Mouse (Mus musculus): ENCODE results near the gene Rbm4. TPM values are rescaled to one million over a fixed set of nuclear protein-coding genes. Genes with fewer than 3 reads are reported as not detected.
A peak's percentile ranks its signal among the peaks of the same experiment; 100 is the strongest.
"Not testable (repeated sequence)": the region's sequence is repeated elsewhere in the genome, so short reads cannot be mapped to it uniquely, and the experiment has no call there.

Rbm4 gene
- polyA plus RNA-seq, 1 experiment from 2014 or later: 92.9 TPM

DNA sequence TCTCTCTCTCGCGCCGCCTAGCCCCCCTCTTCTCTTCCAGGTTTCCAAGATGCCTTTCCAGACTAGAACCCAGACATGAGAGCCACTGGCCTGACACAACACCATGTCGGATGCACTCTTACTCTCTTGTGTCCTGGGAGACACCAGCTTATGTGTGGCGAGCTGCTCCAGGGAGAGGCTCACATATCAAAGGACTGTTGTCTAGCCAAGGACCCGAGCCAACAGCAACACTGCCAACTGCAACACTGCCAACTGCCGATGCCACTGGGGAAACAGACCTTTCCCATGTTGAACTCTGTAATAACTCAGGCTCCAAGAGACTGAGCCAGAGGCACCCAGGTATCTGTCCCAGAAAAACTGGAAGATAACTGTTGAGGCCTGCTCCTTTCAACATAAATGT, 35.5 kb upstream of the Rbm4 start:
- Histone ChIP-seq H3K36me3 (replicated peaks; ENCODE audit: control insufficient read depth, insufficient read depth, low read depth, low read length) (no peaks in the 10 kb centered on the region), H3K4me1 (ENCODE audit: control insufficient read depth, insufficient read depth, low read length) (no peaks in the 10 kb centered on the region)

GRCm38 (mm10) chr19:4828444-4829114, 34.9 kb upstream of the Rbm4 start:
- H3K4me1 ChIP-seq (ENCODE audit: control insufficient read depth, insufficient read depth, low read length): no peaks in the 10 kb centered on the region
- ATAC-seq (replicated peaks; ENCODE audit: insufficient number of reproducible peaks, low FRiP score, low TSS enrichment, low read depth) (no peak), DNase-seq (ENCODE audit: low spot score) (peak; percentile 8)
- no peak overlapping the region for H3K4me2 ChIP-seq (ENCODE audit: low read depth, low read length)
- H3K9ac ChIP-seq (replicated peaks; ENCODE audit: low read length): no peak overlapping the region
- H3K36me3 ChIP-seq (replicated peaks; ENCODE audit: control insufficient read depth, insufficient read depth, low read depth, low read length): no peaks in the 10 kb centered on the region
- H3K4me3 ChIP-seq (ENCODE audit: low read depth, low read length): no peak overlapping the region
- H3K27ac ChIP-seq (replicated peaks; ENCODE audit: low read depth, low read length): no peak overlapping the region
- H3K27me3 ChIP-seq (ENCODE audit: control insufficient read depth, insufficient read depth, low read length): no peaks in the 10 kb centered on the region
- H3K9me3 ChIP-seq (replicated peaks; ENCODE audit: control insufficient read depth, low read length): no peaks in the 10 kb centered on the region
- WGBS: 53% methylated on average over 16 of the region's 16 CpGs

More for the DNA sequence above, 35.5 kb upstream of the Rbm4 start:
- Histone ChIP-seq H3K27ac (replicated peaks; ENCODE audit: low read depth, low read length) (no peak overlapping the region), H3K4me3 (ENCODE audit: low read depth, low read length) (no peak overlapping the region), H3K9me3 (replicated peaks; ENCODE audit: control insufficient read depth, low read length) (no peaks in the 10 kb centered on the region), H3K4me2 (ENCODE audit: low read depth, low read length) (no peak overlapping the region), H3K27me3 (ENCODE audit: control insufficient read depth, insufficient read depth, low read length) (no peaks in the 10 kb centered on the region), H3K9ac (replicated peaks; ENCODE audit: low read length) (no peak overlapping the region)
- no peak for ATAC-seq (replicated peaks; ENCODE audit: insufficient number of reproducible peaks, low FRiP score, low TSS enrichment, low read depth)
- no peak for DNase-seq (ENCODE audit: low spot score)
- WGBS: 70% methylated on average over 7 of the region's 7 CpGs

DNA sequence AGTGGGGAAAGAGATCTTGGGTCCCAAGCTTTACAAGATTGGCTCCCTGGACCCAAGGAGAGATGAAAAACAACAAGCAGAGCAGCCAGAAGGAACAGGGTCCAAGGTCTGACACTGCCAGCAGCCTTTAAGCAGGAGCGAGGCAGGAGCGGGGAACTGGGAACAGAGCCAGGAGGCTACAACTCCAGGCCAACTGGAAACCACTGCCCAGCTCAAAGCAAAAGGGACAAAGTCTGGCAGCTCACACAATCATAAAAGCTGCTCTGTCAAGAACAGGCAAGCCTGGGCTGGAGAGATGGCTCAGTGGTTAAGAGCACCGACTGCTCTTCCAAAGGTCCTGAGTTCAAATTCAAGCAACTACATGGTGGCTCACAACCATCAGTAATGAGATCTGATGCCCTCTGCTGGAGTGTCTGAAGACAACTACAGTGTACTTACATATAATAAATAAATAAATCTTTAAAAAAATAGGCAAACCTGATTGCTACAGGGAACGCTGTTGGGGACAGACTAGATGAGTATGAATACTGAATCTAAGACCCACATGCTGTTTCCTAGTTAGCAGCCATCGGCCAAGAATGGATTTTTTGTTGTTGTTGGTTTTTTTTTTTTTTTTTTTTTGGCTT, 27.1 kb upstream of the Rbm4 start:
- WGBS: 90% methylated on average over 5 of the region's 5 CpGs
- no peak for ATAC-seq (replicated peaks; ENCODE audit: insufficient number of reproducible peaks, low FRiP score, low TSS enrichment, low read depth)

GRCm38 (mm10) chr19:4817182-4817835, 23.6 kb upstream of the Rbm4 start:
- DNase-seq (ENCODE audit: low spot score): peak; percentile 8
- 67% methylated on average over 1 of the region's 1 CpGs for WGBS
- no peak overlapping the region for H3K4me2 ChIP-seq (ENCODE audit: low read depth, low read length)

More for the DNA sequence above, 27.1 kb upstream of the Rbm4 start:
- no peaks in the 10 kb centered on the region for H3K27me3 ChIP-seq (ENCODE audit: control insufficient read depth, insufficient read depth, low read length)
- no peak overlapping the region for H3K4me3 ChIP-seq (ENCODE audit: low read depth, low read length)
- no peak overlapping the region for H3K27ac ChIP-seq (replicated peaks; ENCODE audit: low read depth, low read length)
- H3K4me2 ChIP-seq (ENCODE audit: low read depth, low read length): no peak overlapping the region
- H3K9me3 ChIP-seq (replicated peaks; ENCODE audit: control insufficient read depth, low read length): no peaks in the 10 kb centered on the region
- DNase-seq (ENCODE audit: low spot score): no peak
- no peaks in the 10 kb centered on the region for H3K36me3 ChIP-seq (replicated peaks; ENCODE audit: control insufficient read depth, insufficient read depth, low read depth, low read length)
- H3K9ac ChIP-seq (replicated peaks; ENCODE audit: low read length): no peak overlapping the region
- no peaks in the 10 kb centered on the region for H3K4me1 ChIP-seq (ENCODE audit: control insufficient read depth, insufficient read depth, low read length)

DNA sequence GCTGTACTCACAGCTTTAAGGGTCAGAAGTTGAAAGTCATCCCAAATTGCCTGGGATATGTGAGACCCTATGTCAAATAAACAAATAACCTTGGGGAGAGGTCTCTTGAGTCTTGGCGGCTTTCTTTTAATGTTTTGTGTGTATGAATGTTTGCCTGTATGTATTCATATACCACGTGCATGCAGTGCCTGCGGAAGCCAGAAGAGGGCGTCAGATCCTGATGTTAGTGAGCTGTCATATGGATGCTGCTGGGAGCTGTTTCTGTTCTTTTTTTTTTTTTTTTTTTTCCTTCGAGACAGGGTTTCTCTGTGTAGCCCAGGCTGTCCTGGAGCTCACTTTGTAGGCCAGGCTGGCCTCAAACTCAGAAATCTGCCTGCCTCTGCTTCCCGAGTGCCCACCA, 19.3 kb upstream of the Rbm4 start:
- Histone ChIP-seq H3K4me3 (ENCODE audit: low read depth, low read length) (no peak overlapping the region), H3K9ac (replicated peaks; ENCODE audit: low read length) (no peak overlapping the region), H3K27ac (replicated peaks; ENCODE audit: low read depth, low read length) (no peak overlapping the region), H3K4me2 (ENCODE audit: low read depth, low read length) (no peak overlapping the region), H3K9me3 (replicated peaks; ENCODE audit: control insufficient read depth, low read length) (no peaks in the 10 kb centered on the region), H3K36me3 (replicated peaks; ENCODE audit: control insufficient read depth, insufficient read depth, low read depth, low read length) (no peaks in the 10 kb centered on the region), H3K27me3 (ENCODE audit: control insufficient read depth, insufficient read depth, low read length) (no peaks in the 10 kb centered on the region), H3K4me1 (ENCODE audit: control insufficient read depth, insufficient read depth, low read length) (no peaks in the 10 kb centered on the region)
- 80% methylated on average over 5 of the region's 6 CpGs for WGBS
- DNase-seq (ENCODE audit: low spot score): peak; percentile 35
- no peak for ATAC-seq (replicated peaks; ENCODE audit: insufficient number of reproducible peaks, low FRiP score, low TSS enrichment, low read depth)

More at GRCm38 (mm10) chr19:4817182-4817835, 23.6 kb upstream of the Rbm4 start:
- H3K4me1 ChIP-seq (ENCODE audit: control insufficient read depth, insufficient read depth, low read length): no peaks in the 10 kb centered on the region
- no peak overlapping the region for H3K4me3 ChIP-seq (ENCODE audit: low read depth, low read length)
- no peaks in the 10 kb centered on the region for H3K27me3 ChIP-seq (ENCODE audit: control insufficient read depth, insufficient read depth, low read length)
- H3K9ac ChIP-seq (replicated peaks; ENCODE audit: low read length): no peak overlapping the region
- no peaks in the 10 kb centered on the region for H3K9me3 ChIP-seq (replicated peaks; ENCODE audit: control insufficient read depth, low read length)
- no peak for ATAC-seq (replicated peaks; ENCODE audit: insufficient number of reproducible peaks, low FRiP score, low TSS enrichment, low read depth)
- H3K36me3 ChIP-seq (replicated peaks; ENCODE audit: control insufficient read depth, insufficient read depth, low read depth, low read length): no peaks in the 10 kb centered on the region
- no peak overlapping the region for H3K27ac ChIP-seq (replicated peaks; ENCODE audit: low read depth, low read length)

DNA sequence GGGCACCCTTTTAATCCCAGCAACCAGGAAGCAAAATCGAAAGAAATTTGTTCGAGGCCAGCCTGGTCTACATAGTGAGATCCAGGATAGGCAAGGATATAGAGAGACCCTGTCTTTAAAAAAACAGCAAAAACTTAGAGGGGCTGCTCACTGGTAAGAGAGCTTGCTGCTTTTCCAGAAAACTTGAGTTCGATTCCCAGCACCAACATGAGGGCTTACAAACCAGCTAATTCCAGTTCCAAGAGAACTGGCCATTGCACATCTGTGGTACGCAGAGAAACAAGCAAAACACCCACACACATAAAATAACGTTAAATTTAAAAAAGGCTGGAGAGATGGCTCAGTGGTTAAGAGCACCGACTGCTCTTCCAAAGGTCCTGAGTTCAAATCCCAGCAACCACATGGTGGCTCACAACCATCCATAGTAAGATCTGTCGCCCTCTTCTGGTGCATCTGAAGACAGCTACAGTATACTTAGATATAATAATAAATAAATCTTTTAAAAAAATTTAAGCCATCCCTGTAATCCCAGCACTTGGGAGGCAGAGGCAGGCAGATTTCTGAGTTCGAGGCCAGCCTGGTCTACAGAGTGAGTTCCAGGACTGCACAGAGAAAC, 18.7 kb upstream of the Rbm4 start:
- H3K4me1 ChIP-seq (ENCODE audit: control insufficient read depth, insufficient read depth, low read length); H3K27me3 ChIP-seq (ENCODE audit: control insufficient read depth, insufficient read depth, low read length); H3K9me3 ChIP-seq (replicated peaks; ENCODE audit: control insufficient read depth, low read length); DNase-seq (ENCODE audit: low spot score); ATAC-seq (replicated peaks; ENCODE audit: insufficient number of reproducible peaks, low FRiP score, low TSS enrichment, low read depth); H3K36me3 ChIP-seq (replicated peaks; ENCODE audit: control insufficient read depth, insufficient read depth, low read depth, low read length); H3K27ac ChIP-seq (replicated peaks; ENCODE audit: low read depth, low read length): not testable (repeated sequence)
- WGBS: 79% methylated on average over 8 of the region's 8 CpGs
- Histone ChIP-seq H3K9ac (replicated peaks; ENCODE audit: low read length) (peak overlapping the region; percentile 92), H3K4me2 (ENCODE audit: low read depth, low read length) (peak overlapping the region; percentile 49), H3K4me3 (ENCODE audit: low read depth, low read length) (peak overlapping the region; percentile 76)

DNA sequence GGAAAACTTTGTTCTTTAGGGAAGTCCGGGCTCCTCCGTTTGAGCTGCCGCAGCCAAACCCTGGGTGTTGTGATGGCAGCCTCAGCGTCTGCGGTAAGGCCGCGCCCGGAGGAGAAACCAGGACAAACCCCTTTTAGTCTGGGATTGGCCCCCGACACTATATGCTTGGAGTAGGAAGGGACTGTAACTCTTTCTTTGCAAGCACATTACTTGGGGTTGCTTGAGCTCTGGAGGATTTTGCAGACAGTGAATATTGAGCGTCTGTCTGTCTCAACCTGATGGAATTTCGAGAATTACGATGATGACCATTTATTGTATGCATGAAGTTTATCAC, 18.2 kb upstream of the Rbm4 start:
- peak; percentile 49 for ATAC-seq (replicated peaks; ENCODE audit: insufficient number of reproducible peaks, low FRiP score, low TSS enrichment, low read depth)
- Histone ChIP-seq H3K9me3 (replicated peaks; ENCODE audit: control insufficient read depth, low read length) (no peaks in the 10 kb centered on the region), H3K4me2 (ENCODE audit: low read depth, low read length) (peak overlapping the region; percentile 49), H3K36me3 (replicated peaks; ENCODE audit: control insufficient read depth, insufficient read depth, low read depth, low read length) (no peaks in the 10 kb centered on the region), H3K4me1 (ENCODE audit: control insufficient read depth, insufficient read depth, low read length) (no peaks in the 10 kb centered on the region), H3K4me3 (ENCODE audit: low read depth, low read length) (peak overlapping the region; percentile 76), H3K9ac (replicated peaks; ENCODE audit: low read length) (peak overlapping the region; percentile 92), H3K27ac (replicated peaks; ENCODE audit: low read depth, low read length) (peak overlapping the region; percentile 68), H3K27me3 (ENCODE audit: control insufficient read depth, insufficient read depth, low read length) (no peaks in the 10 kb centered on the region)
- no peak for DNase-seq (ENCODE audit: low spot score)
- 7% methylated on average over 12 of the region's 12 CpGs for WGBS
